Mouse (Mus musculus) spleen, postnatal 10 days (tissue): ENCODE results near the gene Ghdc.
"Not testable (repeated sequence)": the region's sequence is repeated elsewhere in the genome, so short reads cannot be mapped to it uniquely, and the experiment has no call there.

ENCODE experiments used
- DNase-seq, 2 experiments: peaks; one replicate each; pipeline ENCODE4 v3.0.0; 2021 to 2022; ENCODE audit warnings: low spot score in 2 of 2

Ghdc gene

GRCm38 (mm10) chr11:100770646-100771408, at the start of gene Ghdc:
Gene Ghdc, minus strand, starts transcription at chr11:100770957.
- peak; percentile 42 to 84 for DNase-seq

GRCm38 (mm10) chr11:100820047-100820446, 49.3 kb upstream of the Ghdc start:
- no peak for DNase-seq

- no peak for DNase-seq
These were observed 48.9 kb upstream of the Ghdc start for GRCm38 (mm10) chr11:100819626-100820025.

- DNase-seq: peak in 1 of 2 experiments; percentile 36
These were observed 48.3 kb upstream of the Ghdc start for GRCm38 (mm10) chr11:100819048-100819447.

GRCm38 (mm10) chr11:100818359-100819012, 47.7 kb upstream of the Ghdc start:
- DNase-seq: peak in 1 of 2 experiments; percentile 29

GRCm38 (mm10) chr11:100817311-100817710, 46.6 kb upstream of the Ghdc start:
- DNase-seq: no peak

GRCm38 (mm10) chr11:100816801-100817200, 46.0 kb upstream of the Ghdc start:
- DNase-seq: no peak

- DNase-seq: no peak
These were observed 45.6 kb upstream of the Ghdc start for GRCm38 (mm10) chr11:100816342-100816741.

GRCm38 (mm10) chr11:100814498-100814897, 43.7 kb upstream of the Ghdc start:
- peak; percentile 68 to 87 for DNase-seq

GRCm38 (mm10) chr11:100811132-100811531, 40.4 kb upstream of the Ghdc start:
- peak in 1 of 2 experiments; percentile 38 for DNase-seq

GRCm38 (mm10) chr11:100810516-100810915, 39.8 kb upstream of the Ghdc start:
- DNase-seq: no peak

- DNase-seq: no peak
These were observed 35.9 kb upstream of the Ghdc start for GRCm38 (mm10) chr11:100806380-100807305.

GRCm38 (mm10) chr11:100805535-100805934, 34.8 kb upstream of the Ghdc start:
- DNase-seq: no peak

- DNase-seq: no peak
These were observed 33.7 kb upstream of the Ghdc start for GRCm38 (mm10) chr11:100804409-100804808.

- DNase-seq: no peak
These were observed 28.7 kb upstream of the Ghdc start for GRCm38 (mm10) chr11:100799426-100799825.

- no peak for DNase-seq
These were observed 25.8 kb upstream of the Ghdc start for GRCm38 (mm10) chr11:100796585-100796984.

- no peak for DNase-seq
These were observed 24.6 kb upstream of the Ghdc start for GRCm38 (mm10) chr11:100795386-100795785.

- no peak for DNase-seq
These were observed 20.8 kb upstream of the Ghdc start for GRCm38 (mm10) chr11:100791457-100792049.

GRCm38 (mm10) chr11:100790644-100791043, 19.9 kb upstream of the Ghdc start:
- DNase-seq: not testable (repeated sequence)

- no peak for DNase-seq
These were observed 18.9 kb upstream of the Ghdc start for GRCm38 (mm10) chr11:100789702-100790101.

GRCm38 (mm10) chr11:100785774-100786173, 15.0 kb upstream of the Ghdc start:
- no peak for DNase-seq

- DNase-seq: no peak
These were observed 13.5 kb upstream of the Ghdc start for GRCm38 (mm10) chr11:100784286-100784685.
